Mouse (Mus musculus): ENCODE measurements at regions not wholly inside any gene's neighbourhood (a gene's known extent, or its start where the extent isn't known, plus 50 kb on each side); places are given as distances from the start of the nearest gene placed in this dataset.
"Not testable (repeated sequence)": the region's sequence is repeated elsewhere in the genome, so short reads cannot be mapped to it uniquely, and the experiment has no call there.

GRCm38 (mm10) chr11:93653401-93653800, 232.2 kb downstream of the Utp18 start:
- no peak for DNase-seq (ENCODE audit: low spot score in 2 of 2)

DNA sequence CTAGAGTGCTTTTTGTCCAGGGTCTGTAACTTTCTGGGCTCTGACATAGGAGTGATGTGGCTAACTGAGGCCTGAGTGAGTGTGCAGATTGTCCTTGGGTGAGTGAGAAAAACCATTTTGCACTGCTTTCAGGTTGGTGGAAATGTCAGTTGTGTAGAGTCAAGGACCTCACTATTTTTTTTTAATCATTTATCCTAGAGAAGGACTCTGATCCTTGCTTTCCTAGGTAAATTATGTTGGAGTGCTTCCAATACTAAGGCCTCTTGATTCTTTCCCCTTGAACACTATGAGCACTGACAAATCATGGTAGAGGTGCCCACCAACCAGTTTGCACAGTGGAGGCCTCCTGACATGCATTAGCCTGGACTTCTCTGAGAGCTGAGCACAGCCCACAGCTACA, 233.6 kb downstream of the Utp18 start:
- not testable (repeated sequence) for DNase-seq (ENCODE audit: low spot score in 2 of 2)
